Mouse (Mus musculus) C2C12 (cell line): ENCODE data around the gene Tmem119. TPM values are rescaled to one million over a fixed set of nuclear protein-coding genes. Genes with fewer than 3 reads are reported as not detected.
"Not testable (repeated sequence)": the region's sequence is repeated elsewhere in the genome, so short reads cannot be mapped to it uniquely, and the experiment has no call there.

Experiments
- H3K27me3 ChIP-seq: one replicate; pipeline ENCODE4 v1.6.1; 2011; ENCODE audit not compliant: control insufficient read depth, insufficient read depth, insufficient read length
- H3K36me3 ChIP-seq: one replicate; pipeline ENCODE4 v1.6.1; 2011; ENCODE audit not compliant: control insufficient read depth, insufficient read depth
- H3K4me3 ChIP-seq: one replicate; pipeline ENCODE4 v1.5.1; 2011; ENCODE audit warnings: mild to moderate bottlenecking, control low read depth; ENCODE audit not compliant: poor library complexity, insufficient read depth, severe bottlenecking
- H3K79me2 ChIP-seq: one replicate; pipeline ENCODE4 v1.6.1; 2011; ENCODE audit not compliant: control insufficient read depth, insufficient read depth
- H3K79me3 ChIP-seq: one replicate; pipeline ENCODE4 v1.6.1; 2011; ENCODE audit warnings: low read depth, control low read depth
- H3ac ChIP-seq: one replicate; pipeline ENCODE3; 2011; ENCODE audit warnings: low read depth; ENCODE audit not compliant: control insufficient read depth, insufficient read length
- CEBPB ChIP-seq: IDR thresholded peaks from one replicate; pipeline ENCODE4 v1.6.1; 2011; ENCODE audit warnings: low read depth, mild to moderate bottlenecking, control low read depth, moderate library complexity
- CTCF ChIP-seq: IDR thresholded peaks from one replicate; pipeline ENCODE4 v1.5.1; 2011; ENCODE audit not compliant: control insufficient read depth, insufficient read depth, insufficient read length
- FOSL1 ChIP-seq: IDR thresholded peaks from one replicate; pipeline ENCODE4 v1.8.0; 2011; ENCODE audit warnings: mild to moderate bottlenecking, low read length; ENCODE audit not compliant: poor library complexity, insufficient read depth, severe bottlenecking
- MAX ChIP-seq: IDR thresholded peaks from one replicate; pipeline ENCODE4 v1.6.1; 2011; ENCODE audit warnings: mild to moderate bottlenecking, control low read depth
- MYOD1 ChIP-seq: IDR thresholded peaks from one replicate; pipeline ENCODE4 v1.6.1; 2011; ENCODE audit warnings: low read depth; ENCODE audit not compliant: control insufficient read depth, insufficient read length
- MYOG ChIP-seq: IDR thresholded peaks from one replicate; pipeline ENCODE4 v1.6.1; 2011; ENCODE audit not compliant: control insufficient read depth, insufficient read length; ENCODE audit errors: extremely low read depth
- USF1 ChIP-seq: IDR thresholded peaks from one replicate; pipeline ENCODE4 v1.6.1; 2011; ENCODE audit warnings: low read depth, mild to moderate bottlenecking, control low read depth, moderate library complexity
- polyA plus RNA-seq: library from polyadenylated mRNA; unstranded; fragments of >200 nt; fragmentation: generic; extraction: Trizol; gene quantifications from one replicate; pipeline ENCODE4 v1.2.1, GENCODE M21; 2012; ENCODE audit warnings: missing spikeins

Gene Tmem119
- polyA plus RNA-seq, 1 experiment: 127 TPM

GRCm38 (mm10) chr5:113781875-113782274 is 18.4 kb downstream of the Tmem119 start:
- H3K79me2 ChIP-seq: no peaks in the 10 kb centered on the region
- no peak for TF ChIP-seq CEBPB
- no peak for TF ChIP-seq MYOD1
- no peak for TF ChIP-seq CTCF
- TF ChIP-seq MAX: no peak
- TF ChIP-seq FOSL1: no peak
- no peaks in the 10 kb centered on the region for H3K79me3 ChIP-seq
- peaks cover 5% of the 10 kb centered on the region for H3K36me3 ChIP-seq
- H3K27me3 ChIP-seq: no peaks in the 10 kb centered on the region
- H3K4me3 ChIP-seq: no peak overlapping the region
- H3ac ChIP-seq: no peak overlapping the region

- no peaks in the 10 kb centered on the region for H3K79me2 ChIP-seq
- no peaks in the 10 kb centered on the region for H3K27me3 ChIP-seq
- H3K4me3 ChIP-seq: no peak overlapping the region
- H3K79me3 ChIP-seq: no peaks in the 10 kb centered on the region
- no peak overlapping the region for H3ac ChIP-seq
- TF ChIP-seq FOSL1: no peak
- TF ChIP-seq MAX: no peak
- no peak for TF ChIP-seq CTCF
- no peak for TF ChIP-seq CEBPB
- TF ChIP-seq MYOG: no peak
- no peak for TF ChIP-seq MYOD1
- TF ChIP-seq USF1: no peak
- H3K36me3 ChIP-seq: peaks cover 8% of the 10 kb centered on the region
Observed at GRCm38 (mm10) chr5:113781254-113781653, 19.1 kb downstream of the Tmem119 start.

DNA sequence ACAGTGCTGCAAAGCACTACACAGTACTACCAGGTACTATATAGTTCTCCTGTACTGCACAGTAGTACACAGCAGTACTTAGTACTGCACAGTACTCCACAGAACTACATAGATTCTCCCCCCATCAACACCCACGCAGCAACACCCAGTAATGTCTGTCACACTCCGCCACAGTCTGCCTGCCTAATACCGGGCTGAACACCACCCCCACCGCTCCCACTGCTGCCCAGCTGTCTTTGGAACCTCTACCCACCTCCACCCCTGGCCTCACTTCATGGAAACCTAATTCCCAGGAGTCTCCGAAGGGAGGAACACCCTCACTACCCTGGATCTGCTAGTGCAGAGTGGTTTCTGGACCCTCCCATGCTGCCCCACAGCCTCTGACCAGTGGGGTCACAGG is 19.6 kb downstream of the Tmem119 start:
- Histone ChIP-seq H3K79me3 (no peaks in the 10 kb centered on the region), H3ac (no peak overlapping the region), H3K79me2 (no peaks in the 10 kb centered on the region), H3K36me3 (peaks cover 13% of the 10 kb centered on the region), H3K4me3 (no peak overlapping the region), H3K27me3 (no peaks in the 10 kb centered on the region)
- no peak for TF ChIP-seq FOSL1
- TF ChIP-seq MYOG: no peak
- no peak for TF ChIP-seq MAX
- TF ChIP-seq CTCF: no peak
- TF ChIP-seq USF1: no peak
- no peak for TF ChIP-seq CEBPB
- no peak for TF ChIP-seq MYOD1

DNA sequence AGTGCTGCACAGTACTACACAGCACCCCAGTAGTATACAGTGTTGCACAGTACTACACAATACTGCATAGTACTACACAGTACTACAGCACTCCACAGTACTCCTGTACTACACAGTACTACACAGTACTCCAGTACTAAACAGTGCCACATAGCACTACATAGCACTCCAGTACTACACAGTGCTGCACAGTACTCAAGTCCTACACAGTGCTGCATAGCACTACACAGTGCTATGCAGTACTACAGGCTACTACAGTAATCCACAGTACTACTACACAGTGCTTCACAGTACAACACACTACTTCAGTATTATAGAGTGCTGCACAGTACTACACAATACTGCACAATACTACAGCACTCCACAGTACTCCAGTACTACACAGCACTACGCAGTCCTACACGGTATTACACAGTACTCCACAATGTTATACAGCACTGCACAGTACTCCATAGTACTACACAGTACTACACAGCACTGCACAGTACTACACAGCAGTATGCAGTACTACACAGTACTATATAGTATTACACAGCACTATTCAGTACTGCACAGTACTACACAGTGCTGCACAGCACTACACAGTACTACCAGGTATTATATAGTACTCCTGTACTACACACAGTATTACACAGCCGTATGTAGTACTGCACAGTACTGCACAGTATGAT is 20.1 kb downstream of the Tmem119 start:
- Histone ChIP-seq H3K79me3 (no peaks in the 10 kb centered on the region), H3ac (no peak overlapping the region), H3K4me3 (no peak overlapping the region), H3K27me3 (no peaks in the 10 kb centered on the region), H3K36me3 (peaks cover 19% of the 10 kb centered on the region), H3K79me2 (no peaks in the 10 kb centered on the region)
- no peak for TF ChIP-seq MAX
- no peak for TF ChIP-seq USF1
- TF ChIP-seq MYOG: no peak
- TF ChIP-seq FOSL1: no peak
- no peak for TF ChIP-seq MYOD1
- no peak for TF ChIP-seq CTCF
- no peak for TF ChIP-seq CEBPB

GRCm38 (mm10) chr5:113779569-113779968 is 20.7 kb downstream of the Tmem119 start:
- TF ChIP-seq MYOG (no peak), MYOD1 (no peak), USF1 (no peak), MAX (no peak), FOSL1 (no peak), CEBPB (no peak), CTCF (no peak)
- no peaks in the 10 kb centered on the region for H3K79me2 ChIP-seq
- no peak overlapping the region for H3ac ChIP-seq
- no peak overlapping the region for H3K4me3 ChIP-seq
- H3K79me3 ChIP-seq: no peaks in the 10 kb centered on the region
- no peaks in the 10 kb centered on the region for H3K27me3 ChIP-seq
- peaks cover 23% of the 10 kb centered on the region for H3K36me3 ChIP-seq

- not testable (repeated sequence) for H3K27me3 ChIP-seq, H3ac ChIP-seq, H3K79me3 ChIP-seq, H3K79me2 ChIP-seq, H3K4me3 ChIP-seq
- H3K36me3 ChIP-seq: peaks cover 23% of the 10 kb centered on the region
Observed at GRCm38 (mm10) chr5:113777728-113778127, 22.6 kb downstream of the Tmem119 start.
